Mouse (Mus musculus): ENCODE results near the gene Guca1b. TPM values are rescaled to one million over a fixed set of nuclear protein-coding genes. Genes with fewer than 3 reads are reported as not detected.
"Not testable (repeated sequence)": the region's sequence is repeated elsewhere in the genome, so short reads cannot be mapped to it uniquely, and the experiment has no call there.

Guca1b gene
- total RNA-seq, 2 experiments from 2014 or later = 0.61 to 0.73 TPM

DNA sequence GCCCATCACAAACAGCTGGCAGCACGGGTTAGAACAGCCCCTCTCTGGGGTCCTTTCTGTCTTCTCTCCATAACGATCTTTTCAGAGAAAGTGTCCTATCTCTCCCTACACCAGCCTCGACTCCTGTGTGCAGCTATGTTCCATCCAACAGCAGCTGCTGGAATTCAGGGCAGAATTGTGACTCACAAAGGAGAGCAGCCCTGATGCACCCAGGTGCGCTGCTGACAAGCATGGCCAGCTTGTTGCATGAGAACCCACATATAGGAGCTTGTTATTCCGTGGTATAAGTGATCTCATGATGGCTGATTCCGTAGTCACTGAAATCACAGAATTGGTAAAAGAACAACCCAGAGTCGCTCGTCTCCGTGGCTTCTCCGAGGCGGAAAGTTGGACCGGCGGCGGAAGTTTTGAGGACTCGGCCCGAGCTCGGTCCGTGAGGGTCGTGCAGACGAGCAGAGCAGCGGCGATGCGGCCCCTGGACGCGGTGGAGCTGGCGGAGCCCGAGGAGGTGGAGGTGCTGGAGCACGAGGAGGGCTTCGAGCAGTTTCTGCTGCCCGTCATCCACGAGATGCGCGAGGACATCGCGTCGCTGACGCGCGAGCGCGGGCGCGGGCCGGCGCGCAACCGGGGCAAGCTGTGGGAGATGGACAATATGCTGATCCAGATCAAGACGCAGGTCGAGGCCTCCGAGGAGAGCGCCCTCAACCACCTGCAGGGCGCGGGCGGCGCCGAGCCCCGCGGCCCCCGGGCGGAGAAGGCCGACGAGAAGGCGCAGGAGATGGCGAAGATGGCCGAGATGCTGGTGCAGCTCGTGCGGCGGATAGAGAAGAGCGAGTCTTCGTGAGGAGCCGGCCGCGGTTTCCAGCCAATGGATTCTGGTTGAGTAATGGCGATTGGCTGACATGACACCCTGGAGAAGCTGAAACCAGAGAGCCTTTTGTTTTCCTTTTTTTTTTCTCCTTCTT lies 25.0 kb downstream of the Guca1b start:
- DNase-seq (ENCODE audit: low spot score in 2 of 2) = not testable (repeated sequence)

DNA sequence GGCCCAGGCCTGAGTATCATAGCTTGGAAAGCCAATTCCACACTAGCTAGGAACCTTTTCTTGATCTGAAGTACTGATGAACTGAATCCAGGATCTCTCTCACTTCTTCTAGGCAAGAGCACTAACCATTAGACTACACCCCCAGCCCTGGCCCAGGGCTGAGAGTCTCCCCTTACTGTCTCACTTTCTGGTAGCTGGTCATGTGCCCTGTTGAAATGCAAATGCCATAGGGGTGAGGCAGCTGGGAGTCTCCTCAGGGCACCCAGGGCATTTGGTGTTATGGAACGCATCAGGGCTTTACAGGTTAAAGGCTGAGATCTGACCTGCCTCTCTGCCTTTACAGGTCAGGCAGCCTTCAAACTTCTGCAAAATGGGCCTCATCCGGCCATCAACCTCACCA lies 35.0 kb downstream of the Guca1b start:
- DNase-seq (ENCODE audit: low spot score in 2 of 2) = no peak

DNA sequence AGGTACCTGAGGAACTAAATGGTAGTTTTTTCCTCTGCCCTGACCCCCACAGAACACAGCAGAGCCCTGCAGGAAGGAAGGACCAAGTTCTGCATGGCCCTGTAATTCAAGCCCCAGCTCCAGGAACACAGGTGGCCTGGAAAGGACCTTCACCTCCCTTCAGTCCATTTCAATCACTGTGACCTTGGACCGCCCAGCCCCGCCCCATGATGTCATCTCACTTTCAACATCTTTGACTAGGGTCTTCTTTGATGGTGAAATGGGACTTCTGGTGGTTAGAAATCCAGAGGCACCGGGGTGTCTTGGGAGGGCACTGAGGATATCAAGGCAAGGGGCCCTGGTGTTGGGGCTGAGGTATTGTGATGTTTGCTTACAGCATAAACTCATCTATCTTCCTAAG lies 36.4 kb downstream of the Guca1b start:
- DNase-seq (ENCODE audit: low spot score in 2 of 2) = no peak

DNA sequence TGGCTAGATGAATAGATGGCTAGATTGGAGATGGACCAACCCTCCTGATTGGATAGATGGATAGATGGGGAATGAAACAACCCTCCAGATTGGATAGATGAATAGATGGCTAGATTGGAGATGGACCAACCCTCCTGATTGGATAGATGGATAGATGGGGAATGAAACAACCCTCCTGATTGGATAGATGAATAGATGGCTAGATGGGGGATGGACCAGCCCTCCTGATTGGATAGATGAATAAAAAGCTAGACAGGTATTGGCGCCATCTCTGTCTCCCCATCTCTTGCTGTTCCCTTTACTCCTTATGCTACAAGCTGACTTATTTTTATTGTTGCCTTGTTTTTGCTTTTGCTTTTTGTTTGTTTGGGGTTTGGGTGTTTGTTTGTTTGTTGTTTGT lies 37.4 kb downstream of the Guca1b start:
- DNase-seq (ENCODE audit: low spot score in 2 of 2) = not testable (repeated sequence)

DNA sequence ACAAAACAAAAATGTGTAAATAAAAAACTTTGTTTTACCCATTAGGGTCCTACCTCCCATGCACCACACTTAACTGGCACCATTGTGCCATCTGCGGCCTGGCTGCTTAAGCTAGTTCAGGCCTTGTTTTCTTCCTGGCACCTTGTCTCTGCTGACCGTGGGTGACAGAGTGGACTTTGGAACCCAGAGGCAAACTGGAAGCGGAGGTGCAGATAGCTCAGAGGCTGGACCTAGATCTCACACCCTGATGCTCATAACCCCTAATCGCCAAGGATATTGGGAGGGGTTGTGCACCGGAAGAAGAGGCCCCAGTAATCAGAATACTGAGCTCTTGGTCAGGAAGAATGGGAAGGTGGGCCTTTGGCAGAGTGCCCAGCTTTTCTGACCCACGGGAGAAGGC lies 39.0 kb downstream of the Guca1b start:
- no peak for DNase-seq (ENCODE audit: low spot score in 2 of 2)

DNA sequence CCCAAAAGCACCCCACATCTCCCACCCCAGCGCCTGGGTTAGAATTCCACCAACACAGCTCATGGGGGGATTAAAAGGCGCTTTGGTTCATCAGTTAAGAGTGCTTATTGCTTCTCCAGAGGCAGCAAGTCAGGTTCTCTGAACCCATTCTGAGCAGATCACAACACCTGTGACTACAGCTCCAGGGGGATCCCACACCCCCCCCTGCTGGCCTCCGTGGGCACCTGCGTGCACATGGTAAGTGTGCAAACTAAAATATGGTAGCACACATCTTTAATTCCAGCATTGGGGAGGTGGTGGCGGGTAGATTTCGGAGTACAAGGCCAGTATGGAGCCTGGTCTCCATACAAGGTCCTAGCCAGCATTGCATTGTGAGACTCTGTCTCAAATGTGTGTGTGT lies 42.1 kb downstream of the Guca1b start:
- DNase-seq (ENCODE audit: low spot score in 2 of 2) = no peak

DNA sequence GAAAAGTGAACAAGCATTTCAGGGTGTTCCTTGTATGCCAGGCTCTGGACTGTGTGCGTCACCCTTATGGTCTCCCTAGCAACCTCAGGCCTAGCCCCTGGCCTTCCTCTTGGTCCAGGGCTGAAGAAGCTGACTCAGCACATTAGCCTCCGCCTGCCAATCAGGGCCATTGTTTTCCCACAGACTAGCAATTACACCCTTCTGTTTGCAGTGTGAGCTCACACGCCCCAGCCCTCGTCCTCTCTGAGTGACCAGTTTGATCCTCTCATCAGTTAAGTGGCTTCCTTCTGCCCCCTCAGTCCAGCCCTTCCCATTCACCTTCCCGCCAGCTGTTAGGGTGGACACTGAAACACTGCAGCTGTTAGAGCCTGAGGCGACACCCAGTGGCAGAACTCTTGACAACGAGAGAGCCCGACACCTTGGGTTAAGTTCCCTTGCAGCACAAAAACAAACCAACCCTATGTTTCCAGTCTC lies 43.7 kb downstream of the Guca1b start:
- DNase-seq (ENCODE audit: low spot score in 2 of 2) = peak in 1 of 2 experiments; percentile 37

DNA sequence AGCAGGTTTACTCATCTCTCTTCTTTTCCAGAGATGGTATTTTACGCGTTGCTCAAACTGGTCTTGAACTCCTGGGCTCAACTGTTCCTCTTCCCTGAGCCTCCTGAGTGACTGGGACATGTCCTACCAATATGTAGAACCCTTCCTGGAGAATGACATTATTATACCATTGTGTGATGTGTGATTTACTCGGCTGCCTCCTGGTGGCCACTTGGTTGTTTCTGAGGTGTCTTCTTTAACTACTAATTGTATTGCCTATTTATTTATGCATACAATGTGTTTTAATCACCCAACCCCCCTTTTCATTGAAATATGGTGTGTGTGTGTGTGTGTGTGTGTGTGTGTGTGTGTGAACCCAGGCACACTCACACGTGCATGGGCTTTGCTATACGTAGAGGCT lies 45.6 kb downstream of the Guca1b start:
- no peak for DNase-seq (ENCODE audit: low spot score in 2 of 2)

DNA sequence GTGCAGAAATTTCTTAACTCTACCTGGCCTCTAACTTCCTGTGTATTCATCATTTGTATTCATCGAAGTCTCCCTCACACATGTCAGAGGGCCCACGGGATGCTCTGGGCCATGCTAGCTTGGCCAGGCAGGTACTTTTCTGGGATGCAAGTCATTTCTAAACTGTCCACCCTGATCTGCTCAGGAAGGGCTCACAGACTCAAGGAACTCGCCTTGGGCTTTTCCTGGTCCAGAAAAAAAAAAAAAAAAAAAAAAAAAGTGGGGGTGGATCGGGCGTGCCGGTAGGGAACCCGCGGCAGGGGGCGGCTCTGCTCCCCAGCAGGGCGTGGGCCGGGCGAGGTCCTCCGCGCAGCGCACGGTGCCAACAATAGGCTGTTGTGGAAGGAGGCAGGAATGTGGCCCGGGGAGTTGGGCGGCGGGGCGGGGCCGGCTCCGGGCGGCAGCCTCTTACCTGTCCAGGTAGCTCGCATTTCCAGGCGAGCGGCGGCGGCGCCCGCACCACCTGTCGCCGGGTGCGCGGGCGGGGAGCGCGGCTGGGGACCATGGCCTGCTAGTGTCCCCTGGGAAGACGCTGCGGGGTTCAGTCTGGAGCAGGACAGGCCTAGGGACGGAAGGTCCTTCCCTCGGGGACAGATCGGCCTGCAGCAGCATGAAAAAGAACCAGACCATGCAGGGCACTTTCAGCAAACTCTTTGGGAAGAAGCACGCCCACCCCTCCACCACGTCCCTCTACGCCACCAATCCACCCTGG lies 51.1 kb downstream of the Guca1b start, which contains the start of gene AI661453:
AI661453 (plus strand) TSS at position 460 of the 751 bp plus-strand sequence.
- no peak for DNase-seq (ENCODE audit: low spot score in 2 of 2)

DNA sequence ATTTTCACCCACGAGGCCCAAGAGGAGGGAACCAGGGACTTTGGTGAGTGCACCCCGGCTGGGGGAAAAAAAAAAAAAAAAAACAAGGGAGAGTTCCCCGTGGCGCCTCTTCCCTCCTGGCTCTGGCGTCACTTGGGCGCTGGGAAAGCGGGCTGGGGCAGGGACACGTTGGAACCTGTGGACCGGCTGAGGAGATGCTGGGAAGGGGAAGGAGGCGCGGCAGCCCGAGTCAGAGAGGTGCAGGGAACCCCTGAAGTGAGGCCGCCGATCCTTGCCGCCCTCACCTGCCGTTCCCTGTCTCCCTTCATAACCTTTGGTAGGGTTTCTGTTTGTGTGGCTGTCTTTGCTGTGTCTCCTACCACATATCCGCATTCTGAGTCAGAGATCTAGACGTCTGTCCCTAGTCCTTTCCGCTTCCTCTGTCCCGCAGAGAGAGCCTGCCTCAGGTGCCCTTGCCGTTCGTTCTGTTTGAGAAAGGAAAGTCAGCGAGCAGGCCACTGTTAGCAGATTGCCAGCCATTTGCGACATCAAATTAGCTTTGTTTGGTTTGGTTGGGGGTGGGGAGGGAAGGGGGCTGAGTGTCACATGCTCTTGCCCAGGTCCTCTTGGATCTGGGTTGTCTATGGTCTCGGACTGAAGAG lies 51.8 kb downstream of the Guca1b start, which contains the start of gene 1700001C19Rik:
1700001C19Rik (minus strand) TSS at position 470 of the 641 bp plus-strand sequence.
- DNase-seq (ENCODE audit: low spot score in 2 of 2) = no peak

DNA sequence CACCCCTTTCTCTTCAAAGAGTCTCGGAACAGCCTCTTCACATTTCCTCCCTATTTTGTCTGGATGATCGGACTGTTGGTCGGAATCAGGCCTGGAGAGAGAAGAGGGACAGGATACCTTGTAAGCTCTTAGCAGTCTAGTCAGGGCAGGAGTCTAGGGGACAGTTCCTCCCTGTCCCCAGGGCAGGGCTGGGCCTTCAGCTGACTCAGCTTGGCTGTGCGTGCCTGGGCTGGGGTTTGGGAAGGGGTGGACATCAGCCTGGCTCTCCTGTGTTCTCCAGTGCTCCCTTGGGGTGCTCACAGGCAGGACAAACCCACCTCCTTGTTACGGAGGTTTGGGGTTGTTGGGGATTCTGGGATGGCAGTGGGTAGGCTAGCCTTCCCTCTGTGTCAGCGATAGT lies 53.4 kb downstream of the Guca1b start:
- DNase-seq (ENCODE audit: low spot score in 2 of 2) = no peak

DNA sequence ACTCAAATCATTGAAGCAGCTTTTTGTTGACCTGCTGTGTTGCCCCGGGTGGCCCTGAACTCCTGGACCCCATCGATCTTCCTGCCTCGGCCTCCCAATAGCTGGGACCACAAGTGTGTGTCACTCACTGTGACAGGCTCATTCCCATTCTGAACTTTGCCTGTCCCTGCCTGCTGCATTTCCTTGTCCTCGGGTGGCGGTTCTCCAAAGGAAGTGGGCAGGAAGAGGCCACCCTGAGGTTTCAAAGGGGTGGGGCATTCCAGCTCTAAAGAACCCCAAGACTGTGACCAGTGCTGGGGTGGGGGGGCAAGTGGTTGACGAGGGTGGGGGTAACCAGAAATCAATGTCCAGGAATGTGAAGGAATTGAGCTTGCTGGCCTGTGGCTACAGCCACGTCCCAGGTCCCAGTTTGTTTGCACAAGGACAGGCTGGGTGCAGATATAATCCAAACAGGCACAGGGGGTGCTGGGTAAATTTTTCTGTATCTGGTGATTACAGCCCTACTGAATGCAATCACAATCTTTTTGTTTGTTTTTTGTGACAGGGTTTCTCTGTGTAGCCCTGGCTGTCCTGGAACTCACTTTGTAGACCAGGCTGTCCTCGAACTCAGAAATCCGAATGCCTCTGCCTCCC lies 54.3 kb downstream of the Guca1b start:
- no peak for DNase-seq (ENCODE audit: low spot score in 2 of 2)

DNA sequence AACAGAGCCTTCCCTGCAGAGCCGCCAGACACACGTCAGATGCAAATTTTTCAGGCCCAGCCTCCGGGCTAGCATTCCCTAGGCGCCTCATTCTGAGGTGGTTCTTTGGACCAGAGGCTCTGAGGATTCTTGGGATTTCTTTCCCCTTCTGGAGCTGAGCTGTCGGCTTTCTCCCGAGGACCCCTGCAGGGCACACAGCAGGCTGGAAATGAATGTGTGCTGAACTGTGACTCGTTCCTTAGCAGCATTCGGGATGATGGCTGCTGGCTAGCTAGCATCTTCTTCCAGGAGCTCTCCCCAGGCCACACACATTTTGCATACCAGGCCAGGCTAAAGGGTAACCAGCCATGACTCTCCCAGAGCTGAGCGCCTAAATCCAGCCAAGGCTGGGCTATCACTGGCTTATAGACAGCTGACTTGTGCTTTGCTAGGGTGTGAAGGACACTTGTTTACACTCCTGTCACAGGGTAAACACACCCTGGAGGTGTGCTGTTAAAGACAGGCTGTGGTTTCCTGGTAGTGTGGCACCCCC lies 55.2 kb downstream of the Guca1b start:
- DNase-seq (ENCODE audit: low spot score in 2 of 2) = no peak

DNA sequence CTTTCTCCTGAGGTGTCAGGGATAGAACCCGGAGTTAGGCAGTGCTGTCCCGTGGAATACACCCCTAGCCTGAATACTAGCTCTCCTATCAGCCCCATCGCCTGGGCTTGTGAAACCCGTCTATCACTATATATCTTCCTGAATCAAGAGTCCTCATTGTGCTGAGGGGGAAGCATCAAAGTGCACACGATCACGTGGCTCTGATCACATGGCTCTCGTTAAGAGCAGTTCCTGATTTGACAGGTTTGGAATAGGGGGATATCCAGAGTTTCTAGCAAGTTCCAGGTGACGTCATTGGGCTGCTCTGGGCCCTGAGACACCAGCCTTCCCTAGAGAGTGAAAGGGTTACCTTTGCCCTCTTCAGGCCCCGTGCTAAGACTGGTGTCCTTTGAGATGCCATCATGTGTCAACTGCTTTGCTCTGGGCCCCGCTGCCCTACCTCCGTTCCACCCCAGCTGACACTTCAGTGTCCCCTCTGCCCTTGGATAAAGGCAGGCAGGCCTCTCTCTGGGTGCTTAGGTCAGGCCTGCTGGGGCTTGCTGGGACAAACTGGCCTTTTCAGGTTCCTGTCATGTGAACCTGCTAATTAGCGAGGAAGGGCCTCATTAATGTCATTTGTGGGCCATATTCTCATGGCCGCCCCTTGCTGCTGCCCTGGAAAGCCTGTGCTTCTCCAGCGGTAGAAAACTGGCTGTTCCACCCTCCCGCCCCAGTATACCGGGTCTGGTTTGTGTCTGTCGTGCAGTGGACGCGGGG lies 56.3 kb downstream of the Guca1b start:
- DNase-seq (ENCODE audit: low spot score in 2 of 2) = no peak

DNA sequence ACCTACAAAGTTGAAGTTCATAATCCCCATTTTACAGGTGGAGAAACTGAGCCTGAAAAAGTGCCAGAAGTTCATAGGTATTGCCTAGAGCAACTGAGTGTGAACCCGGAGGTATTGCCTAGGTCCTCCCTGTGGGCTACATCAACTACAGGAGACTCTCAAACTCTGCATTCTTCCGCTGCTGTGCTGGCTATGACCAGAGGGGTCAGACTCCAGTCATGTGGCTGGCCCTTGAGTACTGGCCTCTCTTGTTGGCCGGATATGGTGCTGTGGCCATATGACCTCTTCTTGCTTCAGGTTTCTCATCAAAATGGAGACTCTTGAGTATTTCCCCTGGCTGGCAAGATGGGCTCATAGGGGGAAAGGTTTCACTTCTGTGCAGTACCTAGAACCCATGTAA lies 57.1 kb downstream of the Guca1b start:
- DNase-seq (ENCODE audit: low spot score in 2 of 2) = no peak

Other genes with a start within 250 kb of the Guca1b start
- gene Mrps10, start 16.5 kb upstream of the Guca1b start, total RNA-seq (2021) = 10 to 100 TPM; 36.0 to 40.5 TPM
- 1 to 10 TPM in 1 of 2 experiments, under 1 TPM in 1; 0.96 to 1.5 TPM for gene Guca1a, start 15.2 kb downstream of the Guca1b start, total RNA-seq (2021)
- 1 to 10 TPM in 1 of 2 experiments, under 1 TPM in 1; 0.76 to 1.0 TPM for gene AI661453, start 51.2 kb downstream of the Guca1b start, total RNA-seq (2021)
- gene 1700001C19Rik, start 52.0 kb downstream of the Guca1b start, total RNA-seq (2021) = not detected
- 10 to 100 TPM; 11.9 to 12.5 TPM for gene Taf8, start 116.9 kb downstream of the Guca1b start, total RNA-seq (2021)
- 100 to 1,000 TPM; 270 to 304 TPM for gene Ccnd3, start 119.7 kb downstream of the Guca1b start, total RNA-seq (2021)
- 10 to 100 TPM; 15.3 to 15.7 TPM for gene Bysl, start 226.1 kb downstream of the Guca1b start, total RNA-seq (2021)
- gene Med20, start 226.2 kb downstream of the Guca1b start, total RNA-seq (2021) = 10 to 100 TPM; 21.7 to 26.1 TPM
- gene Gm20517, start 226.2 kb downstream of the Guca1b start, total RNA-seq (2021) = 1 to 10 TPM; 2.6 to 4.0 TPM
- 1 to 10 TPM; 8.1 to 9.5 TPM for gene Usp49, start 245.3 kb downstream of the Guca1b start, total RNA-seq (2021)